Mouse (Mus musculus) E14TG2a.4 (cell line): ENCODE data around the gene Zfp111.

Experiments
- H3K27me3 ChIP-seq: 2 replicates; pipeline ENCODE4 v1.6.1; 2014; ENCODE audit warnings: low read length, control low read depth; ENCODE audit not compliant: insufficient read depth
- H3K36me3 ChIP-seq: 2 replicates; pipeline ENCODE4 v1.6.1; 2014; ENCODE audit warnings: low read length, control low read depth; ENCODE audit not compliant: insufficient read depth
- H3K4me1 ChIP-seq: replicated peaks from 2 replicates; pipeline ENCODE4 v1.6.1; 2014; ENCODE audit warnings: low read depth, low read length, control low read depth
- H3K4me3 ChIP-seq: replicated peaks from 2 replicates; pipeline ENCODE4 v1.5.1; 2014; ENCODE audit warnings: mild to moderate bottlenecking, low read length
- H3K9me3 ChIP-seq: 2 replicates; pipeline ENCODE4 v1.6.1; 2014; ENCODE audit warnings: low read length, control low read depth
- CTCF ChIP-seq: conservative IDR thresholded peaks from 2 replicates; pipeline ENCODE4 v1.5.1; 2014; ENCODE audit warnings: low read length
- NANOG ChIP-seq: IDR thresholded peaks from 2 replicates; pipeline ENCODE4 v1.6.1; 2014; ENCODE audit warnings: borderline replicate concordance, low read length, mixed read lengths
- POU5F1 ChIP-seq: IDR thresholded peaks from 2 replicates; pipeline ENCODE4 v1.6.1; 2014; ENCODE audit warnings: low read length, borderline replicate concordance

The Zfp111 gene

DNA sequence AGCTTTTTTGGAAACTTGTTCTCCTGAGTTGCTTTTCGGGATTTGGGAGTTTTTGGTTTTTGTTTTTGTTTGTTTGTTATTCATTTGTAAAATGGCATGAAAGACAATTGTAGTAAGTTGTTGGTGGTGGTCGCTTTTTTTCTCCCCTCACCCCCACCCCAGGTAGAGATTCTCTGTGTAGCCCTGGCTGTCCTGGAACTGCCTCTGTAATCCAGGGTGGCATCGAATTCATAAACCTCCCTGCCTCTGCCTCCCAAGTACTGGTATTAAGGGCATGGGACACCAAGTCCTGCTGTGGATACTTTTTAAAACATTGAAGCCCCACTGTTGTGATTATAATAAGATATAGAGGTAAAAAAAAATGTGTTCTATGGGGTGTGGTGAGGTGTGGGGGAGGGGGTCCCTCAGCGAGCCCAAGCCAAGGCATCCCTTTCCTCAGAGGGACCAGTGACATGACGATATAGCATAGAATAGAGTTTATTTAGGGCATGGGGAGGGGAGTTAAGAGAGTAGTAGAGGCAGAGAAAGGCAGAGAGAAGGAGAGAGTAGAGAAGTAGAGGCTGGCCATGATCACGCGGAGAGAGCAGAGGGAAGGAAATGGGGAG, 2.9 kb downstream of the Zfp111 start:
- Histone ChIP-seq H3K4me3 (peak overlapping the region; percentile 84; the same call in 1 of the 2 replicates), H3K9me3 (no peaks in the 10 kb centered on the region), H3K4me1 (peaks cover 12% of the 10 kb centered on the region), H3K27me3 (no peaks in the 10 kb centered on the region), H3K36me3 (peaks cover 24% of the 10 kb centered on the region)
- TF ChIP-seq NANOG: no peak
- TF ChIP-seq POU5F1: no peak
- TF ChIP-seq CTCF: no peak

- TF ChIP-seq POU5F1 (no peak), CTCF (no peak), NANOG (no peak)
- H3K36me3 ChIP-seq: peaks cover 28% of the 10 kb centered on the region
- H3K4me3 ChIP-seq: peak overlapping the region; percentile 84
- H3K27me3 ChIP-seq: no peaks in the 10 kb centered on the region
- H3K4me1 ChIP-seq: peaks cover 12% of the 10 kb centered on the region
- no peaks in the 10 kb centered on the region for H3K9me3 ChIP-seq
These were observed 3.6 kb downstream of the Zfp111 start for GRCm38 (mm10) chr7:24207488-24208261.

DNA sequence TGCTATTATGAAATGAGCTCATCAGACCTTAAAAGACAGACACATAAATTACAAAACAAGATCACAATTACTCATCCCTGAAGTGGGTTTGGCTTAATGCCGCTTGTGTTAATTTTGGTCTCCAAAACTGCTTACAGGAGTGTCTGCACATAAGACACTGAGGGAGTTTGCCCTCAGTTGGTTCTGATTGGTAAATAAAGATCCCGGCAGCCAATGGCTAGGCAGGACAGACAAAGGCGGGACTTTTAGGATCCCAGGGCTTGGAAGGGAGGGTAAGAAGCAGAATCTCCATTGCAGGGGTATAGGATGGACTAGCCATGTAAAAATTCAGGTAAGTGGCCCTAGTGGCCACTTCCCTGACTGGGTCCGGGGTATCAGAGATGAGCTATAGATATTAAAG, 14.3 kb downstream of the Zfp111 start:
- Histone ChIP-seq H3K36me3 (peaks cover 42% of the 10 kb centered on the region), H3K4me3 (no peak overlapping the region), H3K4me1 (peaks cover 11% of the 10 kb centered on the region; the same call in 1 of the 2 replicates), H3K27me3 (no peaks in the 10 kb centered on the region), H3K9me3 (no peaks in the 10 kb centered on the region)
- TF ChIP-seq CTCF (no peak), NANOG (no peak), POU5F1 (no peak)

GRCm38 (mm10) chr7:24193157-24193556, 18.1 kb downstream of the Zfp111 start:
- Histone ChIP-seq H3K9me3 (no peaks in the 10 kb centered on the region), H3K36me3 (peaks cover 6% of the 10 kb centered on the region), H3K4me1 (0 out of 2 replicates have a peak, but pooled peaks cover 8% of the 10 kb centered on the region), H3K27me3 (no peaks in the 10 kb centered on the region), H3K4me3 (no peak overlapping the region)
- TF ChIP-seq NANOG: no peak
- no peak for TF ChIP-seq POU5F1
- TF ChIP-seq CTCF: no peak

DNA sequence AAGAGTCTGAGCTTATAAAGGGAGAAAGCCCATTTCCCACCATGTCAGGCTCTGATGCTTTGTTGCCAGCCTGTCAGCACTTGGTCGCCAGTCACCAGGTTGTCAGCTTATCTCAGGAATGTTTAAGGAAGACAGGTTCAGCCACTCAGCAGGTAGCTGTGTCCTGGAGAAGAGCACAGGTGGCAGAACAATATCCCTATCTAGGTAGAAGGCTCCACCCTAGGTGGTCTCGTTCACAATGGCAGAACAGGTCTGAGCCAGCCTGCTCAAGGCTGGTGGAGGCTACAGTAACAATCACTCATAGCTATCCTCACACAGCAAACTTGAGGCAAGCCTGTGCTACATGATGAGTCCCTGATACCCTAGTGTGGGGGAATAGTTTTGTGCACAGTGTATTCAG, 19.9 kb downstream of the Zfp111 start:
- TF ChIP-seq CTCF: no peak
- TF ChIP-seq POU5F1: no peak
- H3K4me1 ChIP-seq: 0 out of 2 replicates have a peak, but pooled peaks cover 8% of the 10 kb centered on the region
- no peaks in the 10 kb centered on the region for H3K27me3 ChIP-seq
- H3K36me3 ChIP-seq: no peaks in the 10 kb centered on the region
- no peak overlapping the region for H3K4me3 ChIP-seq
- no peaks in the 10 kb centered on the region for H3K9me3 ChIP-seq

- H3K4me1 ChIP-seq: 0 out of 2 replicates have a peak, but pooled peaks cover 8% of the 10 kb centered on the region
- H3K4me3 ChIP-seq: no peak overlapping the region
- TF ChIP-seq CTCF (no peak), NANOG (no peak), POU5F1 (no peak)
- H3K9me3 ChIP-seq: no peaks in the 10 kb centered on the region
- H3K36me3 ChIP-seq: no peaks in the 10 kb centered on the region
- H3K27me3 ChIP-seq: no peaks in the 10 kb centered on the region
These were observed 21.7 kb downstream of the Zfp111 start for GRCm38 (mm10) chr7:24189571-24189944.

DNA sequence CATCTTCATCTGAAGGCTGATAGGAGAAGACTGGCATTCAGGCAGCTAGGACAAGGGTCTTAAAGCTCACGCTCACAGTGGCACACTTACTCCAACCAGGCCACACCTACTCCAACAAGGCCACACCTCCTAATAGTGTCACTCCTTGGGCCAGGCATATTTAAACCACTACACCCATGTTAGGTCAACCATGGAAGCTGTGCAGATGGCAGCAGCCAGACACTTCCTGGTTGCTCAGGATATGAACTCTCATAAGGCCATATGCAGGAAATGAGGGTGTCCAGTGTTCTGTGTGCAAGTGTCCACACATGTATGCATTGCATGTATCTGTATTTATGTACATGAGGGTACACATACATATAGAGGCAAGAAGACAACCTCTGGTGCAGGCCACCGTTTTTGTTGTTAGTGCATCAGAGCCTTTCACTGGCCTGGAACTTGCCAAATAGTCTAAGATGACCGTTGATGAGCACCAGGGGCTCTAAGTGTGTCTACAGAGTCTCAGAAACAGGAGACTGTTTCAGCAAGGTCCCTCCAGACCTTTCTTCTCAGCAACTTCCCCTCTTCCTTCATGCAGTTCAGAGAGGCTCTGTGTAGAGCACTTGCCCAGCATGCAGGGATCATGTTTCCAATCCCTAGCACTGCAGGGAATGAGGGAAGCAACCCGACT, 22.2 kb downstream of the Zfp111 start:
- Histone ChIP-seq H3K36me3 (no peaks in the 10 kb centered on the region), H3K27me3 (no peaks in the 10 kb centered on the region), H3K9me3 (no peaks in the 10 kb centered on the region), H3K4me3 (no peak overlapping the region), H3K4me1 (0 out of 2 replicates have a peak, but pooled peaks cover 6% of the 10 kb centered on the region)
- TF ChIP-seq CTCF (no peak), NANOG (no peak), POU5F1 (no peak)

DNA sequence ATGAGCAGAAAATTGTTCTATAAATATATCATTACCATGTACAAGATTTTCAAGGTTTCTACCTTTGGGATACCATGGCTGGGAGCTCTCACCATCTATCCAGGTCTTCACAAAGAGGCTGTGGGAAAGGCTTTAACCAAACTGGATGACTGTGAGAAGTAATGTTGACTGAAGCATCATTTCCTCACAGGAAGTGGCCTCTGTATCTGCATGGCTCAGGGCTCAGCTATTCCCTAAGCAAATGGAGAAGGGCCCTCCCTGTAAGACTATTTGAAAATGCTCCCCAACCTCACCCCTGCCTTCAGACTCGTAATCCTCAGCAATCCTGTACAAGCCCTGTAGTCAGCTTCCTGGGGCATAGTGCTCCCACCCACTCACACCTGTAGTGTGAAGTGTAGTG, 23.6 kb downstream of the Zfp111 start:
- no peaks in the 10 kb centered on the region for H3K9me3 ChIP-seq
- H3K36me3 ChIP-seq: no peaks in the 10 kb centered on the region
- 0 out of 2 replicates have a peak, but pooled peaks cover 4% of the 10 kb centered on the region for H3K4me1 ChIP-seq
- no peaks in the 10 kb centered on the region for H3K27me3 ChIP-seq
- H3K4me3 ChIP-seq: no peak overlapping the region
- TF ChIP-seq POU5F1 (no peak), CTCF (no peak), NANOG (no peak)
